Mouse (Mus musculus): Measurements from ENCODE around the gene Dhx37. TPM values are rescaled to one million over a fixed set of nuclear protein-coding genes. Genes with fewer than 3 reads are reported as not detected.

Gene Dhx37
- total RNA-seq (2023): 10 to 100 TPM; 23.7 to 26.9 TPM

GRCm38 (mm10) chr5:125433793-125434337 is at the start of gene Dhx37:
Gene Dhx37, minus strand, starts transcription at chr5:125434121.

DNA sequence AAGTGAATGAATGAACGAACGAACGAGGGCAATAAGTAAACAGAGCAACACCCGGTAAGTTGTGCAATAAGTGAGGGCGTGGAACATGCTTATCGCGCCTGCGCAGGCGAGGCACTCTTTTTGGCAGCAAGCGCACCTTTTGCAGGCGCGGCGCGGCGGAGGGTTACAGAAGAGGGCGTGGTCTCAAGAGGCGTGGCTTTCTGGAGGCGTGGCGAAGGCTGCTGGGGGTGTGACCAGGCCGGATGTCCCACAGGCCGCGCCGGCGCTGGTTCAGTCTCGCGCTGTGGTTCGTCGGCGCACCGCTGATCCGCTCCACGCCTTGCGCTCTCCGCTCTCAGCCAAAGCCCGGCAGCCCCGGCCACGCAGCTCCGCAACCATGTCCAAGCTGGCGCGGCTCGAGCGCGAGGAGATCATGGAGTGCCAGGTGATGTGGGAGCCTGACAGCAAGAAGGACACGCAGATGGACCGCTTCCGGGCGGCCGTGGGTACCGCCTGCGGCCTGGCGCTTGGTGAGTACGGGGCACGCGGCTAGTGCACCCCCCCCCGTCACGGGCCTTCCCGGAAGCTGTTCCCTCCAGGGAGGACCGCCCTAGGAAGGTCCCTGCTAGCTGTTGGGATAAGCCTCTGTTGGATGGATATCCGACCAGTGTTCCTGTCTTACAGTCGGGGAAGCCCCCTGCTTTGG is 41.8 kb upstream of the Dhx37 start, which contains the start of gene Aacs:
TSS of gene Aacs (plus strand) at position 214 of the 685 bp plus-strand sequence.

GRCm38 (mm10) chr5:125441234-125442114 is 7.6 kb upstream of the Dhx37 start, which contains the start of gene Bri3bp:
Gene Bri3bp, plus strand, starts transcription at chr5:125441568.

DNA sequence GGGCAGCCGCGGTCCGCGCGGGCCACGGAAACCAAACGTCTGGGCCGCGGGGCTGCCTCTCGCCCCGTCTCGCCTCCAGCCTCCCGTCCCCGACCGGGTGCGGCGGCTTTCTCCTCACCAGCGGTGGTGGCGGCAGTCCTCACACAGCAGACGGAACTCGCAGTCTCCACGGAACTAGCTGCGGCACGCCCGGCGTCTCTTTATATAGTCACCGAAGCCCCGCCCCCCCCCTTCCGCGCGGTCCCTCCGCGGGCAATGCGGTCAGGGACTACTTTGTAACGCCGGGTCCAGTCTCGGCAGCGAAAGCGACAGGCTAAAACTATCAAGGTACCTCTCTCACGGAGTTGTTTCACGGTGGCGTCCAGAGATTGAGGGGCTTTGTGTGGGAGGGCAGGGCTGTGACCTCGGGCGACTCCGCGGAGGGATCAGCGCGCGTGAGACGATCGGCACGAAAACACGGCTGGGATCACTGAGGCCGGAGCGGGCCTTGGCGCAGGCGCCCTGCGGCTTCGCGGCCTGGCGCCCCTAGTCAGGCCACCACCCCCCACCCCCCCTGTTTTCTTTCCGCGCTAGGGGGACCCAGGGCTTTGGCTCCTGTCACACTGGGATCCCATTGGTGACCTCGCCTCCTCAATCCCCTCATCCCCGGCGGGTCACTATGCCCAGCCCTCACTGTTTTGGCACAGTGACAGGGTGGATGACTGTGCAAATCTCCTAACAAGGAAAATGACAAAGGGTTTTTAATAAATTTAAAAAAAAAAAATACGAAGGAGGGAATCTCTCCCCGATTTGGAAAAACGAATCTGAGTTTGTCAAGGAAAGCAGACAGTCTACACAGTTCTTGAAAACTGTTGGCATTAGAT is 44.1 kb downstream of the Dhx37 start, which contains the start of gene Ubc:
TSS of gene Ubc (minus strand) at position 624 of the 863 bp plus-strand sequence.

DNA sequence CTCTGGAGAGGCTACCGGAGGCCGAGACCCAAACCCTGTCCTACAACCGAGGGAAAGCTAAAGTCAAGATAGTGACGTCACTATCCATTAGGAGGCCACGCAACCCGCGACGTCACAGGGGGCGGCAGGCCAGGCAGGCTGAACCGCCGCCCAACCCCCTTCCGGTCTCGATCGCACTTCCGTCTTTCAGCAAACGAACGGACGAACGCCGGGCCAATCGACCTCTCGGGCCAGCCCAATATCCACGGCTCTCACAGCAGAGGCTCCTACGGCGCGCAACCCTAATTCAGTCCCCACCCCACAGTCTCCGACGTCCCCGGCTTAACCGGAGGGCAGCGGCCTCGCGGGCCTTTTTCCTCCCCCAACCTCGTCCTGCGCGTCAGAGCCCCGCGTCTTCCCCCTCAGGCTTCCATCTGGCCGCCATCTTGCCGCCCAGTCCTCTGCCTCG is 44.8 kb downstream of the Dhx37 start, which contains the start of gene Gm10382:
TSS of gene Gm10382 (plus strand) at position 192 of the 448 bp plus-strand sequence.

Other genes starting within 250 kb of the Dhx37 start
- 10 to 100 TPM; 17.7 to 18.3 TPM for gene Scarb1, start 93.0 kb downstream of the Dhx37 start, total RNA-seq (2023)
- under 1 TPM in 1 of 2 experiments, not detected in 1; 0.76 TPM for gene Gm10382, start 44.8 kb downstream of the Dhx37 start, total RNA-seq (2023)
- 1,000 to 10,000 TPM; 1,296 to 1,426 TPM for gene Ubc, start 43.9 kb downstream of the Dhx37 start, total RNA-seq (2023)
- gene Bri3bp, start 7.4 kb upstream of the Dhx37 start, total RNA-seq (2023): 10 to 100 TPM; 17.0 to 20.3 TPM
- 10 to 100 TPM; 28.7 to 37.1 TPM for gene Aacs, start 41.7 kb upstream of the Dhx37 start, total RNA-seq (2023)
- not detected for gene Tmem132b, start 97.7 kb upstream of the Dhx37 start, total RNA-seq (2023)

All from T-cell, adult 66 days (primary cell).